In genomic region chr2:157367991-157368390, GRCm38 (mm10) we compare ENCODE assay signal across 8 mouse cellular contexts. TPM values are rescaled to one million over a fixed set of nuclear protein-coding genes. Genes with fewer than 3 reads are reported as not detected.
DNase-seq lines count a peak whose midpoint lies in the region; ATAC-seq and TF ChIP-seq lines count a peak whose summit lies in the region.

No protein-coding gene starts in this region.

- H3K9me3 ChIP-seq in midbrain, embryonic 14.5 days (ENCODE audit: control insufficient read depth, low read length) = no peaks in the 10 kb centered on the region

- peak overlapping the region; percentile 90 for H3K9ac ChIP-seq in midbrain, embryonic 14.5 days (replicated peaks; ENCODE audit: low read length)

- H3K4me1 ChIP-seq in cortical plate, adult 2 months (ENCODE audit: control insufficient read depth, insufficient read depth, low read length) = no peaks in the 10 kb centered on the region
- peaks cover 19% of the 10 kb centered on the region for H3K4me1 ChIP-seq in midbrain, embryonic 14.5 days (ENCODE audit: control insufficient read depth, insufficient read depth, low read length)

- no peak for DNase-seq in left cerebral cortex, adult 2 months (ENCODE audit: extremely low spot score in 1 of 2, low spot score in 2 of 2)
- no peak for DNase-seq in left cerebral cortex, adult 18-20 months (ENCODE audit: low spot score in 2 of 2)
- DNase-seq in induced T-regulatory cell, adult 2 months (ENCODE audit: low read depth) = peak; percentile 73
- no peak for DNase-seq in midbrain, embryonic 14.5 days
- no peak for DNase-seq in layer of hippocampus, postnatal 14 days (ENCODE audit: low spot score in 2 of 2)
- DNase-seq in layer of hippocampus, adult 9-10 months (ENCODE audit: low spot score) = no peak
- DNase-seq in gastrocnemius, postnatal 10 days = no peak

- H3K4me2 ChIP-seq in midbrain, embryonic 14.5 days (ENCODE audit: low read length) = peak overlapping the region; percentile 88

- no peaks in the 10 kb centered on the region for H3K27me3 ChIP-seq in midbrain, embryonic 14.5 days (ENCODE audit: control insufficient read depth, insufficient read depth, low read length)

- peak overlapping the region; percentile 79 for H3K4me3 ChIP-seq in left cerebral cortex, adult 2 months
- H3K4me3 ChIP-seq in cortical plate, adult 2 months (ENCODE audit: insufficient read depth, low read length) = peak overlapping the region; percentile 75
- peak overlapping the region; percentile 86 for H3K4me3 ChIP-seq in midbrain, embryonic 14.5 days (replicated peaks; ENCODE audit: low read depth, low read length)

- no peak for ATAC-seq in midbrain, embryonic 14.5 days (ENCODE audit: low FRiP score, low TSS enrichment)

- intact Hi-C loops in left cerebral cortex, adult 2 months (cut with DNase I) = loop anchor here (1.0 kb wide), 1 partner anchor 89 kb away; no protein-coding TSS in a partner anchor

- H3K36me3 ChIP-seq in midbrain, embryonic 14.5 days (ENCODE audit: control insufficient read depth, insufficient read depth, low read length) = peaks cover 5% of the 10 kb centered on the region; the same call in 1 of the 2 replicates

- 12% methylated on average over 13 of the region's 13 CpGs for WGBS in midbrain, embryonic 14.5 days

- H3K27ac ChIP-seq in left cerebral cortex, adult 2 months = peak overlapping the region; percentile 93
- peak overlapping the region; percentile 49; the same call in 1 of the 2 replicates for H3K27ac ChIP-seq in cortical plate, adult 2 months (ENCODE audit: insufficient read depth, low read length)
- H3K27ac ChIP-seq in midbrain, embryonic 14.5 days (replicated peaks; ENCODE audit: low read depth, low read length) = peak overlapping the region; percentile 92

- TF ChIP-seq CTCF in left cerebral cortex, adult 2 months (IDR thresholded peaks at IDR 0.05) = no peak
- TF ChIP-seq CTCF in cortical plate, adult 2 months (IDR thresholded peaks at IDR 0.05; ENCODE audit: extremely low read depth, insufficient read depth, low read length) = no peak

- TF ChIP-seq POLR2A in cortical plate, adult 2 months (IDR thresholded peaks at IDR 0.05; ENCODE audit: extremely low read depth, insufficient read depth, low read length) = no peak

RNA-seq across cellular contexts. Expression of gene Manbal, which starts 0.6 kb away (rescaled TPM):
- total RNA-seq in left cerebral cortex, adult 2 months (2021) = 10 to 100 TPM; 57.3 to 58.1 TPM
- 10 to 100 TPM; 54.6 to 56.6 TPM for total RNA-seq in left cerebral cortex, adult 18-20 months (2021)
- 101 and 108 TPM in 2 replicates for polyA plus RNA-seq in cortical plate, adult 2 months (2012; rRNA removed)
- polyA plus RNA-seq in midbrain, embryonic 14.5 days (2014; fragmentation: Nextera tagmentation; extraction: Ambion mirVana) = 47.8 and 89.9 TPM in 2 replicates
- 10 to 100 TPM; 69.7 to 72.9 TPM for total RNA-seq in layer of hippocampus, postnatal 14 days (2021)
- 10 to 100 TPM; 30.1 to 32.2 TPM for total RNA-seq in gastrocnemius, postnatal 10 days (2021)

RNA-seq across cellular contexts. Expression of gene Ghrh, which starts 20.7 kb away (rescaled TPM):
- not detected for total RNA-seq in left cerebral cortex, adult 2 months (2021)
- total RNA-seq in left cerebral cortex, adult 18-20 months (2021) = not detected
- 0.53 TPM in 1 of 2 replicates, not detected in the other for polyA plus RNA-seq in cortical plate, adult 2 months (2012; rRNA removed)
- 2.3 and 2.4 TPM in 2 replicates for polyA plus RNA-seq in midbrain, embryonic 14.5 days (2014; fragmentation: Nextera tagmentation; extraction: Ambion mirVana)
- total RNA-seq in layer of hippocampus, postnatal 14 days (2021) = not detected
- total RNA-seq in gastrocnemius, postnatal 10 days (2021) = not detected

RNA-seq across cellular contexts. Expression of gene Src, which starts 50.3 kb away (rescaled TPM):
- total RNA-seq in left cerebral cortex, adult 2 months (2021) = 100 to 1,000 TPM; 133 to 134 TPM
- total RNA-seq in left cerebral cortex, adult 18-20 months (2021) = 100 to 1,000 TPM; 135 to 137 TPM
- polyA plus RNA-seq in cortical plate, adult 2 months (2012; rRNA removed) = 83.8 and 95.0 TPM in 2 replicates
- 34.3 and 52.2 TPM in 2 replicates for polyA plus RNA-seq in midbrain, embryonic 14.5 days (2014; fragmentation: Nextera tagmentation; extraction: Ambion mirVana)
- 100 to 1,000 TPM; 117 to 118 TPM for total RNA-seq in layer of hippocampus, postnatal 14 days (2021)
- total RNA-seq in gastrocnemius, postnatal 10 days (2021) = 10 to 100 TPM in 1 of 2 experiments, 1 to 10 TPM in 1; 6.8 to 11.2 TPM

Comparison
In these comparisons a context has a peak if more than half of its experiments do, and no peak if none do; other contexts are left out.
1. RNA of gene Src, which starts 50.3 kb away (total RNA-seq): 135 to 137 TPM in left cerebral cortex, adult 18-20 months, 133 to 134 TPM in left cerebral cortex, adult 2 months and 117 to 118 TPM in layer of hippocampus, postnatal 14 days; 6.8 to 11.2 TPM in gastrocnemius, postnatal 10 days; every median in the first group is over 4 times any median in the second.
2. Peak in every context shown above with its lines, with median percentiles within 50 percentile points of each other: H3K27ac ChIP-seq and H3K4me3 ChIP-seq.